In the genomic region with DNA sequence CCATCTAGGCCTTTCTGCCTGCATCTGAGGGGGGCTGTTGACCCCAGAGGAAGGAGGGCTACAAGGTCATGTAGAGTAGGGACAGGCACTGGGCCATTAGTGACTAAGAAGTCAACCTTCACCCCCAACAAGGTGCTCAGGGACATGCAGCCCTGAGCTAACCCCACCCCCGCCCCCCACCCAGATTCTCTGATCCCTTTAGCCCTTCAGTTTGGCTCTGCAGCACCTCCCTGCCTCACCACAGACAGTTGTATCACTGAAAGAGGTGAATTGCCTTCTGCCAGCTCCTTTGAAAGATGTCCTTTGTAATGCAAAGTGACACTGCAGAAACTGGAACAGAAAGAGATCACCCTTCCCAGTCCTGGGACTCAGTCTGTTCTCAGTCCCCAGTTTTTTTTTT, we compare ENCODE assay signal across 20 mouse cellular contexts. TPM values are rescaled to one million over a fixed set of nuclear protein-coding genes. Genes with fewer than 3 reads are reported as not detected.
DNase-seq lines count a peak whose midpoint lies in the region; ATAC-seq and TF ChIP-seq lines count a peak whose summit lies in the region.
"Not testable (repeated sequence)": the region's sequence is repeated elsewhere in the genome, so short reads cannot be mapped to it uniquely, and the experiment has no call there.
"Had no signal": no experiment of that assay in that cellular context is flagged by ENCODE, and none has a peak within 500 bp of the region (broad histone marks: within the 10 kb centered on the region; RNA-seq: fewer than 3 reads in every experiment).

No protein-coding gene starts in this region.

- H3K36me3 ChIP-seq in forebrain, embryonic 11.5 days (ENCODE audit: control insufficient read depth, insufficient read depth, low read length); hindbrain, embryonic 10.5 days; intestine, embryonic 14.5 days (ENCODE audit: control insufficient read depth, insufficient read depth, low read length); kidney, postnatal 0 days (ENCODE audit: insufficient read depth, low read length); neural tube, embryonic 12.5 days; stomach, postnatal 0 days (ENCODE audit: control insufficient read depth, insufficient read depth, low read length): not testable (repeated sequence)

- DNase-seq in ES-CJ7 (ENCODE audit: low read depth, low spot score) = peak; percentile 78
- DNase-seq in forebrain, embryonic 11.5 days (ENCODE audit: low spot score); kidney, postnatal 0 days (ENCODE audit: low spot score); stomach, postnatal 0 days (ENCODE audit: low spot score): not testable (repeated sequence)
- DNase-seq in hindbrain, embryonic 10.5 days (ENCODE audit: low spot score) = peak; percentile 2
- peak; percentile 34 for DNase-seq in intestine, embryonic 14.5 days (ENCODE audit: low spot score)

- H3K9me3 ChIP-seq in forebrain, embryonic 11.5 days (ENCODE audit: control insufficient read depth, low read length); intestine, embryonic 14.5 days (ENCODE audit: control insufficient read depth, low read length); kidney, postnatal 0 days (replicated peaks; ENCODE audit: low read length); stomach, postnatal 0 days (ENCODE audit: control insufficient read depth, low read length): not testable (repeated sequence)
- H3K9me3 ChIP-seq in hindbrain, embryonic 10.5 days = peaks cover 56% of the 10 kb centered on the region
- H3K9me3 ChIP-seq in neural tube, embryonic 12.5 days = peaks cover 31% of the 10 kb centered on the region

- TF ChIP-seq EP300 in stomach, postnatal 0 days (optimal IDR thresholded peaks at IDR 0.05) = not testable (repeated sequence)

- peak; percentile 25; the same call in 1 of the 2 replicates for ATAC-seq in forebrain, embryonic 11.5 days (replicated peaks; ENCODE audit: low FRiP score)
- peak; percentile 20; the same call in 1 of the 2 replicates for ATAC-seq in intestine, embryonic 14.5 days (replicated peaks; ENCODE audit: low FRiP score, low TSS enrichment, low read depth)
- ATAC-seq in kidney, postnatal 0 days (replicated peaks; ENCODE audit: low FRiP score, low read depth) = peak; percentile 12; the same call in 1 of the 2 replicates
- peak; percentile 9; the same call in 1 of the 2 replicates for ATAC-seq in neural tube, embryonic 12.5 days (ENCODE audit: low FRiP score, low read depth)
- peak; percentile 17; the same call in 1 of the 2 replicates for ATAC-seq in stomach, postnatal 0 days (ENCODE audit: low FRiP score, low TSS enrichment)

- H3K9ac ChIP-seq in forebrain, embryonic 11.5 days (ENCODE audit: low read length); intestine, embryonic 14.5 days (ENCODE audit: low read length); kidney, postnatal 0 days (ENCODE audit: low read depth, low read length); neural tube, embryonic 12.5 days; stomach, postnatal 0 days (ENCODE audit: low read length): not testable (repeated sequence)

- WGBS in forebrain, embryonic 11.5 days = 67% methylated on average over 1 of the region's 1 CpGs
- WGBS in hindbrain, embryonic 10.5 days = 75% methylated on average over 1 of the region's 1 CpGs
- 62% methylated on average over 1 of the region's 1 CpGs for WGBS in intestine, embryonic 14.5 days
- 72% methylated on average over 1 of the region's 1 CpGs for WGBS in kidney, postnatal 0 days
- 56% methylated on average over 1 of the region's 1 CpGs for WGBS in neural tube, embryonic 12.5 days
- WGBS in stomach, postnatal 0 days = 71% methylated on average over 1 of the region's 1 CpGs

- H3K27ac ChIP-seq in forebrain, embryonic 11.5 days (ENCODE audit: low read depth, low read length); hindbrain, embryonic 10.5 days; intestine, embryonic 14.5 days (ENCODE audit: low read depth); kidney, postnatal 0 days; neural tube, embryonic 12.5 days; stomach, postnatal 0 days (replicated peaks): not testable (repeated sequence)

- TF ChIP-seq CTCF in kidney, postnatal 0 days (IDR thresholded peaks at IDR 0.05; ENCODE audit: low read depth); stomach, postnatal 0 days (IDR thresholded peaks at IDR 0.05; ENCODE audit: low read depth): not testable (repeated sequence)

- H3K27me3 ChIP-seq in forebrain, embryonic 11.5 days (ENCODE audit: control insufficient read depth, insufficient read depth, low read length); hindbrain, embryonic 10.5 days (ENCODE audit: insufficient read depth, poor library complexity, severe bottlenecking); intestine, embryonic 14.5 days (replicated peaks; ENCODE audit: control insufficient read depth, insufficient read depth, low read length); kidney, postnatal 0 days (ENCODE audit: insufficient read depth, low read length); neural tube, embryonic 12.5 days (replicated peaks); stomach, postnatal 0 days (ENCODE audit: control insufficient read depth, insufficient read depth, low read length): not testable (repeated sequence)

- H3K4me2 ChIP-seq in forebrain, embryonic 11.5 days (ENCODE audit: low read depth, low read length, severe bottlenecking); intestine, embryonic 14.5 days (ENCODE audit: low read length); kidney, postnatal 0 days (ENCODE audit: low read length); neural tube, embryonic 12.5 days (replicated peaks); stomach, postnatal 0 days (replicated peaks; ENCODE audit: low read depth): not testable (repeated sequence)

- not testable (repeated sequence) for H3K4me3 ChIP-seq in forebrain, embryonic 11.5 days (ENCODE audit: low read depth, low read length); hindbrain, embryonic 10.5 days; intestine, embryonic 14.5 days (ENCODE audit: low read depth, low read length); kidney, postnatal 0 days (replicated peaks; ENCODE audit: low read depth, low read length); neural tube, embryonic 12.5 days; stomach, postnatal 0 days (ENCODE audit: low read depth, low read length)

- not testable (repeated sequence) for H3K4me1 ChIP-seq in forebrain, embryonic 11.5 days (replicated peaks; ENCODE audit: control insufficient read depth, insufficient read depth, low read length); hindbrain, embryonic 10.5 days (replicated peaks); intestine, embryonic 14.5 days (replicated peaks; ENCODE audit: control insufficient read depth, insufficient read depth, low read length); kidney, postnatal 0 days (replicated peaks; ENCODE audit: insufficient read depth, low read length); neural tube, embryonic 12.5 days; stomach, postnatal 0 days (replicated peaks; ENCODE audit: control insufficient read depth, insufficient read depth)

RNA-seq across cellular contexts. Expression of a gene that starts 16.4 kb away (rescaled TPM):
- polyA plus RNA-seq in forebrain, embryonic 11.5 days (2014; fragmentation: Nextera tagmentation; extraction: Ambion mirVana) = not detected in 2 replicates
- polyA plus RNA-seq in hindbrain, embryonic 10.5 days (2016; fragmentation: Nextera tagmentation; extraction: Ambion mirVana) = not detected in 2 replicates
- polyA plus RNA-seq in intestine, embryonic 14.5 days (2014; fragmentation: Nextera tagmentation; extraction: Ambion mirVana) = not detected in 2 replicates
- polyA plus RNA-seq in kidney, postnatal 0 days (2015; fragmentation: Nextera tagmentation; extraction: Ambion mirVana) = not detected in 2 replicates
- polyA plus RNA-seq in neural tube, embryonic 12.5 days (2016; fragmentation: Nextera tagmentation; extraction: Ambion mirVana) = not detected in 2 replicates
- polyA plus RNA-seq in stomach, postnatal 0 days (2015; fragmentation: Nextera tagmentation; extraction: Ambion mirVana) = not detected in 2 replicates
- polyA plus RNA-seq: embryonic facial prominence, embryonic 12.5 days; forebrain, embryonic 16.5 days; G1E; heart, embryonic 14.5 days; hindbrain, embryonic 12.5 days; inflammation-experienced regulatory T-cells, adult 6 months; limb, embryonic 12.5 days; liver, adult 2 months; liver, embryonic 15.5 days; lung, embryonic 14.5 days; midbrain, postnatal 0 days; myocyte; stomach, embryonic 16.5 days had no signal
